Mouse (Mus musculus): ENCODE measurements around the gene Desi2. TPM values are rescaled to one million over a fixed set of nuclear protein-coding genes. Genes with fewer than 3 reads are reported as not detected.
"Not testable (repeated sequence)": the region's sequence is repeated elsewhere in the genome, so short reads cannot be mapped to it uniquely, and the experiment has no call there.

Gene Desi2
- polyA plus RNA-seq, 1 experiment from 2014 or later, result 25.3 TPM

- H3K4me3 ChIP-seq, result no peak overlapping the region
These were observed 83.4 kb downstream of the Desi2 start for GRCm38 (mm10) chr1:178270635-178271034.

GRCm38 (mm10) chr1:178275174-178275730 lies 88.0 kb downstream of the Desi2 start:
- H3K36me3 ChIP-seq, result no peaks in the 10 kb centered on the region
- 46% methylated on average over 9 of the region's 9 CpGs for WGBS
- ATAC-seq (ENCODE audit: insufficient number of reproducible peaks, insufficient read depth, low FRiP score, low TSS enrichment, low read depth), result no peak
- H3K27ac ChIP-seq, result no peak overlapping the region
- 0 out of 2 replicates have a peak, but pooled peaks cover 5% of the 10 kb centered on the region for H3K4me1 ChIP-seq
- H3K27me3 ChIP-seq, result no peaks in the 10 kb centered on the region
- H3K9ac ChIP-seq, result no peak overlapping the region
- peak overlapping the region; percentile 77 for H3K4me2 ChIP-seq
- peak overlapping the region; percentile 69 for H3K4me3 ChIP-seq
- no peaks in the 10 kb centered on the region for H3K9me3 ChIP-seq

More at GRCm38 (mm10) chr1:178270635-178271034, 83.4 kb downstream of the Desi2 start:
- Histone ChIP-seq H3K36me3 (no peaks in the 10 kb centered on the region), H3K9me3 (no peaks in the 10 kb centered on the region), H3K9ac (no peak overlapping the region), H3K27ac (no peak overlapping the region), H3K4me1 (no peaks in the 10 kb centered on the region), H3K27me3 (no peaks in the 10 kb centered on the region), H3K4me2 (no peak overlapping the region)
- ATAC-seq (ENCODE audit: insufficient number of reproducible peaks, insufficient read depth, low FRiP score, low TSS enrichment, low read depth), result no peak
- WGBS, result 76% methylated on average over 6 of the region's 6 CpGs

GRCm38 (mm10) chr1:178275738-178276053 lies 88.5 kb downstream of the Desi2 start:
- ATAC-seq (ENCODE audit: insufficient number of reproducible peaks, insufficient read depth, low FRiP score, low TSS enrichment, low read depth), result no peak
- WGBS, result 6% methylated on average over 11 of the region's 11 CpGs

GRCm38 (mm10) chr1:178276054-178276911 lies 89.1 kb downstream of the Desi2 start:
- H3K4me1 ChIP-seq, result 0 out of 2 replicates have a peak, but pooled peaks cover 5% of the 10 kb centered on the region
- H3K27me3 ChIP-seq, result no peaks in the 10 kb centered on the region
- H3K4me2 ChIP-seq, result peak overlapping the region; percentile 77
- no peaks in the 10 kb centered on the region for H3K36me3 ChIP-seq
- H3K9me3 ChIP-seq, result no peaks in the 10 kb centered on the region
- peak; percentile 79 for ATAC-seq (ENCODE audit: insufficient number of reproducible peaks, insufficient read depth, low FRiP score, low TSS enrichment, low read depth)
- H3K9ac ChIP-seq, result peak overlapping the region; percentile 84
- WGBS, result under 1% methylated on average over 77 of the region's 87 CpGs
- peak overlapping the region; percentile 69 for H3K4me3 ChIP-seq
- H3K27ac ChIP-seq, result peak overlapping the region; percentile 77

More at GRCm38 (mm10) chr1:178275738-178276053, 88.5 kb downstream of the Desi2 start:
- Histone ChIP-seq H3K27ac (peak overlapping the region; percentile 77), H3K9me3 (no peaks in the 10 kb centered on the region), H3K4me3 (peak overlapping the region; percentile 69), H3K9ac (peak overlapping the region; percentile 84), H3K4me1 (0 out of 2 replicates have a peak, but pooled peaks cover 5% of the 10 kb centered on the region), H3K4me2 (peak overlapping the region; percentile 77), H3K27me3 (no peaks in the 10 kb centered on the region), H3K36me3 (no peaks in the 10 kb centered on the region)

GRCm38 (mm10) chr1:178283314-178283713 lies 96.1 kb downstream of the Desi2 start:
- H3K4me1 ChIP-seq; H3K9me3 ChIP-seq; ATAC-seq (ENCODE audit: insufficient number of reproducible peaks, insufficient read depth, low FRiP score, low TSS enrichment, low read depth); H3K4me2 ChIP-seq; H3K36me3 ChIP-seq; H3K27ac ChIP-seq; H3K9ac ChIP-seq; H3K4me3 ChIP-seq; H3K27me3 ChIP-seq: not testable (repeated sequence)
- 90% methylated on average over 3 of the region's 3 CpGs for WGBS

GRCm38 (mm10) chr1:178283946-178284720 lies 96.9 kb downstream of the Desi2 start:
- no peaks in the 10 kb centered on the region for H3K4me1 ChIP-seq
- no peak overlapping the region for H3K4me3 ChIP-seq
- no peak overlapping the region for H3K4me2 ChIP-seq
- no peaks in the 10 kb centered on the region for H3K9me3 ChIP-seq
- no peaks in the 10 kb centered on the region for H3K27me3 ChIP-seq
- whole genome bisulfite sequencing, result 68% methylated on average over 2 of the region's 2 CpGs
- no peak overlapping the region for H3K27ac ChIP-seq
- no peak overlapping the region for H3K9ac ChIP-seq
- no peak for ATAC-seq (ENCODE audit: insufficient number of reproducible peaks, insufficient read depth, low FRiP score, low TSS enrichment, low read depth)
- H3K36me3 ChIP-seq, result no peaks in the 10 kb centered on the region

- no peak overlapping the region for H3K27ac ChIP-seq
- WGBS, result 59% methylated on average over 8 of the region's 8 CpGs
These were observed 100.5 kb downstream of the Desi2 start for GRCm38 (mm10) chr1:178287601-178288176.

GRCm38 (mm10) chr1:178291716-178292115 lies 104.5 kb downstream of the Desi2 start:
- no peak overlapping the region for H3K4me3 ChIP-seq
- no peaks in the 10 kb centered on the region for H3K36me3 ChIP-seq
- H3K9ac ChIP-seq, result no peak overlapping the region
- H3K27me3 ChIP-seq, result no peaks in the 10 kb centered on the region
- ATAC-seq (ENCODE audit: insufficient number of reproducible peaks, insufficient read depth, low FRiP score, low TSS enrichment, low read depth), result no peak
- no peak overlapping the region for H3K27ac ChIP-seq
- no peak overlapping the region for H3K4me2 ChIP-seq
- WGBS, result 63% methylated on average over 3 of the region's 3 CpGs
- H3K9me3 ChIP-seq, result no peaks in the 10 kb centered on the region
- no peaks in the 10 kb centered on the region for H3K4me1 ChIP-seq

More at GRCm38 (mm10) chr1:178287601-178288176, 100.5 kb downstream of the Desi2 start:
- Histone ChIP-seq H3K4me3 (no peak overlapping the region), H3K4me2 (no peak overlapping the region), H3K9me3 (no peaks in the 10 kb centered on the region), H3K27me3 (no peaks in the 10 kb centered on the region), H3K4me1 (no peaks in the 10 kb centered on the region), H3K36me3 (no peaks in the 10 kb centered on the region), H3K9ac (no peak overlapping the region)
- ATAC-seq (ENCODE audit: insufficient number of reproducible peaks, insufficient read depth, low FRiP score, low TSS enrichment, low read depth), result no peak

- 91% methylated on average over 1 of the region's 1 CpGs for WGBS
- H3K4me2 ChIP-seq, result no peak overlapping the region
- no peaks in the 10 kb centered on the region for H3K36me3 ChIP-seq
- H3K9me3 ChIP-seq, result no peaks in the 10 kb centered on the region
- H3K9ac ChIP-seq, result no peak overlapping the region
- H3K4me3 ChIP-seq, result no peak overlapping the region
- H3K27me3 ChIP-seq, result no peaks in the 10 kb centered on the region
- no peak for ATAC-seq (ENCODE audit: insufficient number of reproducible peaks, insufficient read depth, low FRiP score, low TSS enrichment, low read depth)
- H3K4me1 ChIP-seq, result no peaks in the 10 kb centered on the region
- no peak overlapping the region for H3K27ac ChIP-seq
These were observed 106.8 kb downstream of the Desi2 start for GRCm38 (mm10) chr1:178294051-178294450.

- not testable (repeated sequence) for H3K4me1 ChIP-seq; H3K36me3 ChIP-seq; H3K27me3 ChIP-seq; ATAC-seq (ENCODE audit: insufficient number of reproducible peaks, insufficient read depth, low FRiP score, low TSS enrichment, low read depth); H3K4me3 ChIP-seq; H3K9ac ChIP-seq; H3K9me3 ChIP-seq; H3K27ac ChIP-seq; H3K4me2 ChIP-seq
- WGBS, result 86% methylated on average over 2 of the region's 2 CpGs
These were observed 114.0 kb downstream of the Desi2 start for GRCm38 (mm10) chr1:178301261-178301660.

- H3K9ac ChIP-seq, result no peak overlapping the region
- H3K9me3 ChIP-seq, result peaks cover 8% of the 10 kb centered on the region
- no peak overlapping the region for H3K4me3 ChIP-seq
- H3K4me2 ChIP-seq, result no peak overlapping the region
- no peaks in the 10 kb centered on the region for H3K27me3 ChIP-seq
- WGBS, result 25% methylated on average over 3 of the region's 3 CpGs
- no peak overlapping the region for H3K27ac ChIP-seq
- no peaks in the 10 kb centered on the region for H3K4me1 ChIP-seq
- no peak for ATAC-seq (ENCODE audit: insufficient number of reproducible peaks, insufficient read depth, low FRiP score, low TSS enrichment, low read depth)
- H3K36me3 ChIP-seq, result no peaks in the 10 kb centered on the region
These were observed 116.2 kb downstream of the Desi2 start for GRCm38 (mm10) chr1:178303425-178303824.

Measured in embryonic facial prominence, embryonic 13.5 days (tissue).